Mouse (Mus musculus): ENCODE data around the gene Kalrn.

DNA sequence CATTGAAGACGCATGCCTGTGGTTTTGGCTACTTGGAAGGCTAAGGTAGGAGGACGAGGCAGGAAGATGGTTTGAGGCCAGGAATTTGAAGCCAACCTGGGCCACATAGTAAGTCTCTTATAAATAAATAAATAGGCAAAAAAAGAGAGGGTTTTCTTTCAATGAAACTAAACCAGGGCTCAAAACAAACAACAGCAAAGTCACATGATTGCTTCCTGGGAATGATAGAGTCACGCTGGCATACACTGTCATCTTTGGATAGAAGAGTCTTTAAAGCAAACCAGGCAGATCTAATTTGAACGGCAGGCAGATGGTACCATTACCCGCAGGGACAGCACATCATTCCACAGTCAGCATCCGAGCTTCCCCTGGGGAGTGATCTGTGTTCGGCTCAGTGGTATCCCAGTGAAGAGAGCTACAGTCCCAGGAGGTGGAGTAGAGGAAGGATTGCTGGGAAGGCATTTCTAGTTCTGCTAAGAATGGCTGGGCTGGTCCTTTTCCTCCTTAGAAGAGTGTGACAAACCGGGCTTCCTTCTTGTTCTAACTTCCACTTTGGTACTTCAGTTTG lies 483.7 kb downstream of the Kalrn start:
- TF ChIP-seq TAL1 (IDR thresholded peaks at IDR 0.05; ENCODE audit: low read length) = no peak
- TF ChIP-seq GATA1 (IDR thresholded peaks at IDR 0.05; ENCODE audit: low read length) = no peak
